Mouse (Mus musculus): ENCODE measurements around the gene Tkfc. TPM values are rescaled to one million over a fixed set of nuclear protein-coding genes. Genes with fewer than 3 reads are reported as not detected.
A peak's percentile ranks its signal among the peaks of the same experiment; 100 is the strongest.
"Not testable (repeated sequence)": the region's sequence is repeated elsewhere in the genome, so short reads cannot be mapped to it uniquely, and the experiment has no call there.

The Tkfc gene
- total RNA-seq, 1 experiment from 2014 or later = 2.8 TPM

- ATAC-seq (replicated peaks; ENCODE audit: insufficient number of reproducible peaks, low FRiP score, low TSS enrichment, poor library complexity, severe bottlenecking) = no peak
Measured at GRCm38 (mm10) chr19:10591659-10592377, 13.6 kb downstream of the Tkfc start.

GRCm38 (mm10) chr19:10590301-10590700, 15.2 kb downstream of the Tkfc start:
- no peak for ATAC-seq (replicated peaks; ENCODE audit: insufficient number of reproducible peaks, low FRiP score, low TSS enrichment, poor library complexity, severe bottlenecking)

- no peak for ATAC-seq (replicated peaks; ENCODE audit: insufficient number of reproducible peaks, low FRiP score, low TSS enrichment, poor library complexity, severe bottlenecking)
Measured at GRCm38 (mm10) chr19:10589127-10589857, 16.2 kb downstream of the Tkfc start.

- 0 out of 2 replicates have a peak, but pooled peaks have one; percentile 23 for ATAC-seq (replicated peaks; ENCODE audit: insufficient number of reproducible peaks, low FRiP score, low TSS enrichment, poor library complexity, severe bottlenecking)
Measured at GRCm38 (mm10) chr19:10587231-10587630, 18.2 kb downstream of the Tkfc start.

- no peak for ATAC-seq (replicated peaks; ENCODE audit: insufficient number of reproducible peaks, low FRiP score, low TSS enrichment, poor library complexity, severe bottlenecking)
Measured at GRCm38 (mm10) chr19:10585112-10585511, 20.3 kb downstream of the Tkfc start.

- no peak for ATAC-seq (replicated peaks; ENCODE audit: insufficient number of reproducible peaks, low FRiP score, low TSS enrichment, poor library complexity, severe bottlenecking)
Measured at GRCm38 (mm10) chr19:10583550-10584146, 21.8 kb downstream of the Tkfc start.

- ATAC-seq (replicated peaks; ENCODE audit: insufficient number of reproducible peaks, low FRiP score, low TSS enrichment, poor library complexity, severe bottlenecking) = no peak
Measured at GRCm38 (mm10) chr19:10581984-10582383, 23.5 kb downstream of the Tkfc start.

GRCm38 (mm10) chr19:10580761-10581160, 24.7 kb downstream of the Tkfc start:
- no peak for ATAC-seq (replicated peaks; ENCODE audit: insufficient number of reproducible peaks, low FRiP score, low TSS enrichment, poor library complexity, severe bottlenecking)

- no peak for ATAC-seq (replicated peaks; ENCODE audit: insufficient number of reproducible peaks, low FRiP score, low TSS enrichment, poor library complexity, severe bottlenecking)
Measured at GRCm38 (mm10) chr19:10580102-10580501, 25.4 kb downstream of the Tkfc start.

GRCm38 (mm10) chr19:10576690-10577561, 28.5 kb downstream of the Tkfc start, which contains the start of the genes Cyb561a3 and Tmem138:
Gene Cyb561a3, plus strand, starts transcription at chr19:10577172.
Gene Tmem138, minus strand, starts transcription at chr19:10577362.
- ATAC-seq (replicated peaks; ENCODE audit: insufficient number of reproducible peaks, low FRiP score, low TSS enrichment, poor library complexity, severe bottlenecking) = peak; percentile 86

- ATAC-seq (replicated peaks; ENCODE audit: insufficient number of reproducible peaks, low FRiP score, low TSS enrichment, poor library complexity, severe bottlenecking) = no peak
Measured at GRCm38 (mm10) chr19:10569627-10570026, 35.8 kb downstream of the Tkfc start.

- no peak for ATAC-seq (replicated peaks; ENCODE audit: insufficient number of reproducible peaks, low FRiP score, low TSS enrichment, poor library complexity, severe bottlenecking)
Measured at GRCm38 (mm10) chr19:10565217-10565616, 40.2 kb downstream of the Tkfc start.

GRCm38 (mm10) chr19:10564278-10564677, 41.2 kb downstream of the Tkfc start:
- no peak for ATAC-seq (replicated peaks; ENCODE audit: insufficient number of reproducible peaks, low FRiP score, low TSS enrichment, poor library complexity, severe bottlenecking)

GRCm38 (mm10) chr19:10562351-10562750, 43.1 kb downstream of the Tkfc start:
- ATAC-seq (replicated peaks; ENCODE audit: insufficient number of reproducible peaks, low FRiP score, low TSS enrichment, poor library complexity, severe bottlenecking) = no peak

- ATAC-seq (replicated peaks; ENCODE audit: insufficient number of reproducible peaks, low FRiP score, low TSS enrichment, poor library complexity, severe bottlenecking) = no peak
Measured at GRCm38 (mm10) chr19:10561558-10562314, 43.7 kb downstream of the Tkfc start.

GRCm38 (mm10) chr19:10560108-10560507, 45.3 kb downstream of the Tkfc start:
- no peak for ATAC-seq (replicated peaks; ENCODE audit: insufficient number of reproducible peaks, low FRiP score, low TSS enrichment, poor library complexity, severe bottlenecking)

- not testable (repeated sequence) for ATAC-seq (replicated peaks; ENCODE audit: insufficient number of reproducible peaks, low FRiP score, low TSS enrichment, poor library complexity, severe bottlenecking)
Measured at GRCm38 (mm10) chr19:10557837-10558375, 47.5 kb downstream of the Tkfc start.

GRCm38 (mm10) chr19:10557430-10557829, 48.0 kb downstream of the Tkfc start:
- no peak for ATAC-seq (replicated peaks; ENCODE audit: insufficient number of reproducible peaks, low FRiP score, low TSS enrichment, poor library complexity, severe bottlenecking)
